Mouse (Mus musculus): ENCODE results near the gene Olfr855. TPM values are rescaled to one million over a fixed set of nuclear protein-coding genes. Genes with fewer than 3 reads are reported as not detected.

Olfr855 gene
- not detected in 2 replicates for polyA plus RNA-seq (2012; rRNA removed)
- polyA plus RNA-seq (2014; fragmentation: Nextera tagmentation; extraction: Ambion mirVana) = not detected in 2 replicates

GRCm38 (mm10) chr9:19582317-19582716 lies at the start of gene Olfr855:
Gene Olfr855, plus strand, starts transcription at chr9:19582617.
- TF ChIP-seq CTCF (IDR thresholded peaks at IDR 0.05; ENCODE audit: low read depth) (no peak), EP300 (IDR thresholded peaks at IDR 0.05; ENCODE audit: low read depth) (no peak)
- H3K9ac ChIP-seq (replicated peaks) = no peak within 1 kb of the TSS
- DNase-seq (ENCODE audit: low read depth in 3 of 3, low spot score in 3 of 3) (no peak), ATAC-seq (ENCODE audit: insufficient read depth) (no peak)
- H3K4me2 ChIP-seq (ENCODE audit: low read depth) = no peak within 1 kb of the TSS
- no peaks in the 10 kb centered on the region for H3K4me1 ChIP-seq (replicated peaks; ENCODE audit: control insufficient read depth in 2 of 2, insufficient read depth in 2 of 2, low read length in 1 of 2)
- H3K36me3 ChIP-seq (replicated peaks; ENCODE audit: control insufficient read depth, insufficient read depth, low read depth) = no peaks in the 10 kb centered on the region
- no peaks in the 10 kb centered on the region for H3K27me3 ChIP-seq (ENCODE audit: control insufficient read depth, insufficient read depth, low read length)
- H3K27ac ChIP-seq = no peak within 1 kb of the TSS
- no peaks in the 10 kb centered on the region for H3K9me3 ChIP-seq (ENCODE audit: control insufficient read depth, low read length)
- H3K4me3 ChIP-seq (ENCODE audit: insufficient read depth in 1 of 2, low read depth in 2 of 2, low read length in 2 of 2) = no peak within 1 kb of the TSS

DNA sequence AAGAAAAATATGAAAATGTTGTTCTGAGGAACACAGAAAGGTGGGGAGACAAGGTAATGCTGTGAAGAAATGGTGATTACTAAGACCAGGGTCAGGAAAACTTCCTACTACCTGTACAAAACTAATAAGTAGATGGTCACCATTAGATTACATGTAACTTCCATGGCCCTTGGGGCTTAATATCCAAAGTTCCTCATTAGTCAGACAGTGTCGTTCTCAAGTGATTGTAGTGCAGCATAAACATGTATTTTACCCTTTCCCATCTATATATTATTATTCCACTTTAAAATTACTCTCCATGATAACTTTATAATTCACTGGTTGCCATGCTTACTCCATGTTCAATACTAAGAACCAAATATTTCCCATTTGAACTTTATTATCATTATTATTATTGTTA lies 41.4 kb upstream of the Olfr855 start, which contains the start of gene Olfr853:
Olfr853 (minus strand) TSS at position 101 of the 400 bp plus-strand sequence.
- no peak within 1 kb of the TSS for H3K4me2 ChIP-seq (ENCODE audit: low read depth)
- ATAC-seq (ENCODE audit: insufficient read depth) (no peak), DNase-seq (ENCODE audit: low read depth in 3 of 3, low spot score in 3 of 3) (no peak)
- H3K27me3 ChIP-seq (ENCODE audit: control insufficient read depth, insufficient read depth, low read length) = no peaks in the 10 kb centered on the region
- H3K4me1 ChIP-seq (replicated peaks; ENCODE audit: control insufficient read depth in 2 of 2, insufficient read depth in 2 of 2, low read length in 1 of 2) = no peaks in the 10 kb centered on the region
- H3K36me3 ChIP-seq (replicated peaks; ENCODE audit: control insufficient read depth, insufficient read depth, low read depth) = no peaks in the 10 kb centered on the region
- H3K9ac ChIP-seq (replicated peaks) = no peak within 1 kb of the TSS
- no peak within 1 kb of the TSS for H3K27ac ChIP-seq
- H3K9me3 ChIP-seq (ENCODE audit: control insufficient read depth, low read length) = no peaks in the 10 kb centered on the region
- TF ChIP-seq EP300 (IDR thresholded peaks at IDR 0.05; ENCODE audit: low read depth) = no peak
- TF ChIP-seq CTCF (IDR thresholded peaks at IDR 0.05; ENCODE audit: low read depth) = no peak
- no peak within 1 kb of the TSS for H3K4me3 ChIP-seq (ENCODE audit: insufficient read depth in 1 of 2, low read depth in 2 of 2, low read length in 2 of 2)
- 44% methylated on average over 1 of the region's 1 CpGs for WGBS (ENCODE audit: insufficient replicate concordance)

DNA sequence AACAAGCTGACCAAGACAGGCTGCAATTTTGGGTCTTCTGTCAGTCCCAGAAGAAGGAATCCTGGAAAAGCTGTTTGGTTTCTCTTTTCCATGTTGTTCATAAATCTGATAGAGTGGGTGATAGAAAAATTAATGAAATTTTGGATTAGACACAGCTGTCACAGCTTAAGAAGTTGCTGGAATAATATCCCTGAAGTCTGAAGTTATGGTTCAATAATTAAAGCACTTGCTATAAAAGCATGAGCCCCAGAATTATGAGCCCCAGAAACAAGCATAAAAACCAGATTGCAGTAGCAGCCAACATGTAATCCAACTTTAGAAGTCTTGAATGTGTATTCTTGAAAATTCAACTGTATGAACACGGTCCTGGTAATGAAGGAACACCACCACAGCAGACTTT lies 15.1 kb upstream of the Olfr855 start, which contains the start of gene Olfr854:
Olfr854 (minus strand) TSS at position 101 of the 400 bp plus-strand sequence.
- Histone ChIP-seq H3K4me3 (ENCODE audit: insufficient read depth in 1 of 2, low read depth in 2 of 2, low read length in 2 of 2) (no peak within 1 kb of the TSS), H3K27ac (no peak within 1 kb of the TSS)
- whole genome bisulfite sequencing (ENCODE audit: insufficient replicate concordance) = 24% methylated on average over 1 of the region's 1 CpGs

GRCm38 (mm10) chr9:19621297-19621696 lies 38.9 kb downstream of the Olfr855 start:
- Histone ChIP-seq H3K4me3 (ENCODE audit: insufficient read depth in 1 of 2, low read depth in 2 of 2, low read length in 2 of 2) (no peak overlapping the region), H3K9me3 (ENCODE audit: control insufficient read depth, low read length) (no peaks in the 10 kb centered on the region), H3K36me3 (replicated peaks; ENCODE audit: control insufficient read depth, insufficient read depth, low read depth) (no peaks in the 10 kb centered on the region; the same call in 1 of the 2 replicates), H3K27ac (no peak overlapping the region), H3K4me1 (replicated peaks; ENCODE audit: control insufficient read depth in 2 of 2, insufficient read depth in 2 of 2, low read length in 1 of 2) (no peaks in the 10 kb centered on the region), H3K4me2 (ENCODE audit: low read depth) (no peak overlapping the region), H3K9ac (replicated peaks) (no peak overlapping the region), H3K27me3 (ENCODE audit: control insufficient read depth, insufficient read depth, low read length) (no peaks in the 10 kb centered on the region)
- no peak for DNase-seq (ENCODE audit: low read depth in 3 of 3, low spot score in 3 of 3)
- 83% methylated on average over 3 of the region's 3 CpGs for WGBS (ENCODE audit: insufficient replicate concordance)
- ATAC-seq (ENCODE audit: insufficient read depth) = no peak
- TF ChIP-seq CTCF (IDR thresholded peaks at IDR 0.05; ENCODE audit: low read depth) (no peak), EP300 (IDR thresholded peaks at IDR 0.05; ENCODE audit: low read depth) (no peak)

More for the DNA sequence above, 15.1 kb upstream of the Olfr855 start, which contains the start of gene Olfr854:
- H3K4me1 ChIP-seq (replicated peaks; ENCODE audit: control insufficient read depth in 2 of 2, insufficient read depth in 2 of 2, low read length in 1 of 2) = no peaks in the 10 kb centered on the region
- no peak for TF ChIP-seq EP300 (IDR thresholded peaks at IDR 0.05; ENCODE audit: low read depth)
- TF ChIP-seq CTCF (IDR thresholded peaks at IDR 0.05; ENCODE audit: low read depth) = no peak
- no peaks in the 10 kb centered on the region for H3K9me3 ChIP-seq (ENCODE audit: control insufficient read depth, low read length)
- ATAC-seq (ENCODE audit: insufficient read depth) = no peak
- no peaks in the 10 kb centered on the region for H3K36me3 ChIP-seq (replicated peaks; ENCODE audit: control insufficient read depth, insufficient read depth, low read depth)
- H3K4me2 ChIP-seq (ENCODE audit: low read depth) = no peak within 1 kb of the TSS
- H3K27me3 ChIP-seq (ENCODE audit: control insufficient read depth, insufficient read depth, low read length) = no peaks in the 10 kb centered on the region
- H3K9ac ChIP-seq (replicated peaks) = no peak within 1 kb of the TSS
- DNase-seq (ENCODE audit: low read depth in 3 of 3, low spot score in 3 of 3) = no peak

DNA sequence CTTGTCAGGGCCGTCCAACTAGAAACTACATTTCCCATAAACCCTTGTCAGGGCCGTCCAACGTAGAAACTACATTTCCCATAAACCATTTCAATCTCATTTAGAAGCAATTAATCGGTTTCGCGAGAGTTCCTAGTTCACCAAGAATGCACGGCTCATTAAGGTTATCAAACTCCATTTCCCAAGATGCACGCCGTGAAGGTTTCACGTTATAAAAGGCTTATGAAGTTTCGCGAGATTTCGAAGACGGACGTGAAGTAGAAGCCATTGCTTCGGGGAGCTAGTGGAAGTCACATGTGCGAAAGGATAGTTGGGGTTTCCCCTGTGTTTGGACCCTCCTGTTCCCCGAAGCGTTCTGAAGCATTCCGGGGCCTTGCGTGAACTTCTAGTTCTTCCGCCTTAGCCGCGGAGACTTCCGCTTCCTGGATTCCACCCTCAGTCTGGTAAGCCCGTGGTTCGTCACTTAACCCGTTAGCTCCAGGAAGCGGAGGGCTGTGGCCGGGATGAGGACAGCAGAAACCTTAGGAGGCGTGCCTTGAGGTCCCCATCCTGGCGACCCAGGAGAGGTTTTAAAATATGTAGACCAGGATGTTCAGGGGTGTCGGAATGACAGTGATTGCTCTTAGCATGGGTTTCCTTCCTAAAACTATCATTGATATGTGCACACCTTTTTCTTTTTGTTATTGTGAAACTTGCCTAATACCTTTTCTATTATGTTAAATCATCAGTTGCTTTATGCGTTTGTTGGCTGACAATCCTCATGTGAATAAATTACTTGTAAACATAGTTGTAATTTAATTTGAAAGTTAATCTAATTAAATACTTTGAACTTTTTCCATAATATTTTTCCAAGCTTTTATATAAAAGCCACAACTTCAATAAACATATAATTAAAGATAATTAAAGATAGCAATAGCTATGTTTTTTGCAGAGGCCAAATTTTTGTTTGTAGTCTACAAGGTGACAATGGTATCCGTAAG lies 39.7 kb downstream of the Olfr855 start, which contains the start of gene Zfp317:
Zfp317 (plus strand) TSS at position 260 of the 980 bp plus-strand sequence.
- WGBS (ENCODE audit: insufficient replicate concordance) = 1% methylated on average over 35 of the region's 35 CpGs
- Histone ChIP-seq H3K9me3 (ENCODE audit: control insufficient read depth, low read length) (no peaks in the 10 kb centered on the region), H3K9ac (replicated peaks) (peak within 1 kb of the TSS; percentile 75), H3K27me3 (ENCODE audit: control insufficient read depth, insufficient read depth, low read length) (no peaks in the 10 kb centered on the region), H3K4me2 (ENCODE audit: low read depth) (peak within 1 kb of the TSS; percentile 61), H3K36me3 (replicated peaks; ENCODE audit: control insufficient read depth, insufficient read depth, low read depth) (no peaks in the 10 kb centered on the region; the same call in 1 of the 2 replicates), H3K27ac (peak within 1 kb of the TSS; percentile 74), H3K4me3 (ENCODE audit: insufficient read depth in 1 of 2, low read depth in 2 of 2, low read length in 2 of 2) (peak within 1 kb of the TSS; percentile 69 to 91), H3K4me1 (replicated peaks; ENCODE audit: control insufficient read depth in 2 of 2, insufficient read depth in 2 of 2, low read length in 1 of 2) (no peaks in the 10 kb centered on the region)
- DNase-seq (ENCODE audit: low read depth in 3 of 3, low spot score in 3 of 3) (peak; percentile 94 to 98 (median 96)), ATAC-seq (ENCODE audit: insufficient read depth) (peak; percentile 96)
- no peak for TF ChIP-seq EP300 (IDR thresholded peaks at IDR 0.05; ENCODE audit: low read depth)
- TF ChIP-seq CTCF (IDR thresholded peaks at IDR 0.05; ENCODE audit: low read depth) = no peak

Data from liver, embryonic 14.5 days (tissue).